Mouse (Mus musculus) frontal cortex, adult 2 months (tissue): ENCODE results near the gene Dlg5. TPM values are rescaled to one million over a fixed set of nuclear protein-coding genes. Genes with fewer than 3 reads are reported as not detected.

Source experiments
- DNase-seq, 2 experiments: peaks; one replicate each; pipeline ENCODE4 v3.0.0; 2022; ENCODE audit warnings: low spot score in 1 of 2; ENCODE audit errors: extremely low spot score in 1 of 2
- polyA plus RNA-seq: library from polyadenylated mRNA; depleted of rRNA; stranded (reverse); fragments of >200 nt; gene quantifications from 2 replicates; pipeline ENCODE4 v1.2.3, GENCODE M21; 2012; rRNA removed

The Dlg5 gene
- polyA plus RNA-seq, 1 experiment: 29.8 TPM

DNA sequence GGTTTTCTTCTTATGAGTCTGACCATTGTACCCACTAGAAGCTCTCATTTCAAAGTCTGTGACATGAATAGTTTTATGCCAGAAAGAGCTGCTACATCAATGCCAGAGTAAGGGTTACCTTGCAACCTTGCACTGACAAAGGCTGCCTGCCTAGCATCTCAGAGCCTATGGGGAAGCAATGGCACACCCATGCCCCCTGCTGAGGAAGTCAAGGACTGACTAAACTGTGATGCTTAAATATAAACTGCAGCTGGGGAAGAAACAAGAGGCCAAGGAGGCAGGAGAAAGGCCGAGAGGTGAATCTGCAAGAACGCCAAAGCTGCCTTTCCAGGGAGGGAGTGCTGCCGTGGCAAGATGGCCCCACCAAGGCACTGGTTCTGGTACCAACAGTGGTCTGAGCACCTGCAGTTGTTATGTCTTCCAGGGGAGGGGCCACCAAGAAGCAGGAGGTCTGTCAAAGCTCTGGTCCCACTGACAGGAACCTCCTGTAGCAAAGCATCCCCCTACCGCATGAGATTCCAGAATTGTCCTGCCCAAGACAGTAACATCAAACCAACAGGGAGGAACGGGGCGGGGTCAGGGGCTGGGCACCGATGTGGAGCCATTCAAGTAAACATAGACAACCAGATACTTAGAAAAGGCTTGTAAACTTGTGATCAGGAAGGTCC is 111.0 kb downstream of the Dlg5 start:
- DNase-seq: no peak

DNA sequence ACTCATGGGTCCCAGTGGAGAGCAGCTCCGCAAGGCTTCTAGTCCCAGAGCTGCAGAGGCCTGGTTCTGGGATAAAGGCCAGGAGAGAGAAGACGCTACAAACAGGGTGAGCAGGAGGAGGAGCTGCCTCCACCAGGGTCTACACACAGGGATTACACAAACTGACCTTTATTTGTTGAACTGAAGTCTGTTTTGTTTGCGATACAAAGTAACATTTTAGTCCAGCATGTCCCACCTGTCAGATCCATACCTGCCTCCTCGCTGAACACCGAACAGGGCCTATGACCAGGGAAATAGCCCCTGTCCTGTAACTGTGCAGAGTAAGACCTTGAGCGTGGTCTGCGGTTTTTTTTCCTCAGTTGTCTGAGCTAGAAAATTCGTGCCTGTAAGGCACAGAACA is 111.9 kb downstream of the Dlg5 start:
- no peak for DNase-seq

DNA sequence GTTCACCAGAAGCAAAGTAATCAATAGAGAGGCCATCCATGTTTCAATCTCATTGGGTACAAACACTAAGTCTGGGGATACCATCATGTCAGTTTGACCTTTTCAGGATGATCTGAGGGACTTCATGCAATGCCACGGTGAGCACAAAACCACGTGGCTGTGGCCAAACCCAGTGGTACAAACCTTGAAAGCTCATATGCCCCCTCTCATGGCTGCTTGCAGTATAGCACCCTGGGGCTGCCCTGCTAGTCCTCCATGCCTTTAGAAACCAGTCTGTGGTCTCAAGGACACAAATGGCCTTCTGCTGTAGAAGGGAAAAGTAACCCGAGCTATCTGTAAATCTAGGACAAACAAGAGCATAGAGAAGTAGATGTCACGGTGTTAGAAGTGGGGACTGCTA is 113.6 kb downstream of the Dlg5 start:
- peak in 1 of 2 experiments; percentile 31 for DNase-seq

DNA sequence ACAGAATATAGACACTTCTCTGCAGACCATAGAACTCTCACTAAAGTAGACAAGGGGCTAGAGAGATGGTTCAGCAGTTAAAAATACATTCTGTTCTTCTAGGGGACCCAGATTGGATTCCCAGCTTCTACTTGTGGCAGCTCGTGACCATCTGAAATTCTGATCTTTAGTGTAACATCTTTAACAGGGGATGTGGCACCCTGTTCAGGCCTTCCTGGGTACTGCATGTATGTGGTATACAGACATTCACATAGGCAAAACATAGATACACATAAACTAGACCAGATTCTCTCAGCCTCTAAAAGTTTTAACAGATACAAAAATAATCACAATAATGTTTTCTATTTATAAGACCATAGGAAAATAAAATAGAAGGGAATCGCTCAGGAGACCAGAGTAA is 120.7 kb downstream of the Dlg5 start:
- no peak for DNase-seq

GRCm38 (mm10) chr14:24124171-24124570 is 121.5 kb downstream of the Dlg5 start:
- DNase-seq: peak in 1 of 2 experiments; percentile 11

DNA sequence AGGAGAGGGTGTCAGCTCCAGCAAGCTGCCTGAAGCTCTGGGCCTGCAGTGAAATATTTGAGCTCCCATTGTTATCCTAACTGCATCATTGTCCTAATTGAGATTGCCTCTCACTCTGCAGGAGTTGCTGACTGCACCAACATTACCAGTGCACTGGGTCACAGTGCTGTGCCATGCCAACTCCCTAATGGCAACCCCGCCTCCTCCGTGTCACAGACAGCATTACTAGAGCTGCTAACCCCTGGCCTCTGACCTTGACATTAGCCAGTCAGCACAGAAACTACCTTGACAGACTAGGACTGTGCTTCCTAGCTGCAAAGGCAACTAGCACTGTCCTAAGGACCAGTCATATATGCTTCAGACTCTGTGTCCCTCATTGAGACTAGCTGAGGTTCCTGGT is 139.0 kb downstream of the Dlg5 start:
- DNase-seq: no peak

DNA sequence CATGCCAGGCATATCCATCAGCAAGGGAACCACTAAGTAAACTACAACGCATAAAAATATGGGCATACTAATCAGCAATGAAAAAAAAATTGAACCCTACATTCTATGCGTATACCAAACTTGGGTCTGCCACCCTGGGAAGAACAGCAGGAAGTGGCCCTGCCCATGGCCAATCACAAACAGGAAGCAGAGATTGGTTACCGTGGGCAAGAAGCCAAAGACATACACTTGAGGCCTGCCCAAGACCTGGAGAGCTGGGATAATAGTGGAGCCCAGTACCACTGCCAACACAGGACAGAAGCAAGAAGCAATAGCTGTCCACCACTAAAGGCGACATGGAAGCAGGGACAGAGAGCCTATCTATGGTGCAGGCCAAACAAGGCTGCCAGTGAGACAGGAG is 146.9 kb downstream of the Dlg5 start:
- no peak for DNase-seq

DNA sequence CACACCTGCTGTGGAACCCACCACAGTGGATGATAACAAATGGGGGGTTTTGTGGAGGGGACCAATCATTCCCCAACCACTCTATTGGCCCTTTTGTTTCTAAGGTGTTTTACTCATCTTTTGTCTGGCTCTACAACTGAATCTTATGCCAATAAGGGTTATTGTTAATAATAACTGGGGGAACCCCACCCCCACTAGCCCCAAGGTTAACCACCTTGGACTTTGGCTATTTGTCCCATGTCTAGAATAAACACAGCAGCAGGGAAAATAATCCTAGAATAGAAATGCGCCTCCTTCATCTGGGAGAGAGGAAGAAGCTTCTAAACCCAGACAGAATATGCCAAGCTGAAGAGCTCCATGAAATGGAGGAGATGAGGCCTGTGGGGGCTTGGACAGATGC is 151.1 kb downstream of the Dlg5 start:
- no peak for DNase-seq

DNA sequence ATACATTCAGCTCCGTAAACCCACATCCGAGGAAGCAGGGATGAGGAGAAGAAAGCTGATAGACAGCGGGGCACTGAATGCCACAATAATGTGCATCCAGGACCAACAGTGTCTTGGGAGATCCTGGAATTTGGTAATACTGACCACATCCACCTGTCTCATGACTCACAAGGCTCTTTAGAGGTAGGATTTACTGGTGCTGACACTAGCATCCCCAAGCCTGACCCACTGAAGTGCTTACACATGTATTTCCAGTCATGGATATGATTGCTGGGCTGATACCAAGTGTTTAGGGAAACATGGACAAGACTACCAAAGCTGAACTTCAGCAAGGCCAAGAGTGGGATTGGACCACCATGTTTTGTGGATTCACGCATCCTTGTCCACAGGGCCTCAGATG is 152.5 kb downstream of the Dlg5 start:
- no peak for DNase-seq

- peak in 1 of 2 experiments; percentile 15 for DNase-seq
Measured at GRCm38 (mm10) chr14:24092391-24092790, 153.3 kb downstream of the Dlg5 start.

- no peak for DNase-seq
Measured at GRCm38 (mm10) chr14:24090790-24091189, 154.9 kb downstream of the Dlg5 start.

DNA sequence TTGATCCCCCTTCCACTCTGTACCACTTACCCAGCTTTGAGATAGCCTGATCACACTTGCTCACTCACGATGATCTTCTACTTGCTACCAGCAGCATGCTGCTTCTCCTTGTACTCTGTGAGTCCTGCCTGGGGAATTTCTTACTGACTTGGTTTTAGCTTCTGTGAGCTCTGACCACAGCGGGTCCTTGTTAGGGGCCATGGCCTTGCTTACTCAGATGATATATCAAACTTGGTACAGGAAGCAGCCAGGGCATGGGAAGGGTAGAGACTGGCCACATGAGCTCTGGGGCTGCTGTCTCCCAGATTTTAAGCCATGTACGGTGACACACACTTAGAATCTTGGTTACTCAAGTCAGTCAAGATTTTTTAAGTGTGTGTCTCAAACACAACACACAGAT is 156.5 kb downstream of the Dlg5 start:
- DNase-seq: no peak

- no peak for DNase-seq
Measured at GRCm38 (mm10) chr14:24087430-24087829, 158.3 kb downstream of the Dlg5 start.

DNA sequence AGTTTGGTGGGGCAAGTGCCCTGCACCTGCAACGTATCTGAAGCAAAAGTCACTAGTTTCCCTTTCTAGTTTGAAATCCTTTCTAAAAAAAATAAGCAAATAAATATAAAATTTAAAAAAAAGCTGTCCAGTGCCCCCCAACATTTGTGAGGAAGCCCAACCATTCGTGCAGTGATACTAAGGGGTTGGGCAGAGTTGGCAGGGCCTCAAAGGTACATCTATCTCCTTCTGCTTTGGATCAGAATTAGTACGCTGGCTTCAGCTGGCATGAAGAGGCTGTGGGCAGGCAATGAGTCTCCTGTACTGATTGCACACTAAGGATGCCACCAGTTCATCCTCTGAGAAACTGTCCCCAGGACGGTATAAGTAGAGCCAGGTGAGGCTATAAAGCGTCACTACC is 159.2 kb downstream of the Dlg5 start:
- no peak for DNase-seq

Other genes starting within 250 kb of the Dlg5 start
- gene Kcnma1, start 231.4 kb downstream of the Dlg5 start, polyA plus RNA-seq: 45.7 and 51.9 TPM in 2 replicates
- gene E330034G19Rik, start 47.3 kb upstream of the Dlg5 start, polyA plus RNA-seq: 0.08 and 0.11 TPM in 2 replicates
- gene Polr3a, start 241.1 kb upstream of the Dlg5 start, polyA plus RNA-seq: 16.5 and 19.0 TPM in 2 replicates
- gene Rps24, start 241.2 kb upstream of the Dlg5 start, polyA plus RNA-seq: 1,392 and 1,543 TPM in 2 replicates